Mouse (Mus musculus) thymus, postnatal 10 days (tissue): ENCODE data around the gene Aqp6.

ENCODE experiments used
- DNase-seq, 2 experiments: peaks; one replicate each; pipeline ENCODE4 v3.0.0; 2021; ENCODE audit warnings: low spot score in 2 of 2

Gene Aqp6

GRCm38 (mm10) chr15:99644776-99645175, 43.6 kb downstream of the Aqp6 start:
- DNase-seq = no peak

- DNase-seq = no peak
Observed at GRCm38 (mm10) chr15:99648326-99648725, 47.1 kb downstream of the Aqp6 start.

DNA sequence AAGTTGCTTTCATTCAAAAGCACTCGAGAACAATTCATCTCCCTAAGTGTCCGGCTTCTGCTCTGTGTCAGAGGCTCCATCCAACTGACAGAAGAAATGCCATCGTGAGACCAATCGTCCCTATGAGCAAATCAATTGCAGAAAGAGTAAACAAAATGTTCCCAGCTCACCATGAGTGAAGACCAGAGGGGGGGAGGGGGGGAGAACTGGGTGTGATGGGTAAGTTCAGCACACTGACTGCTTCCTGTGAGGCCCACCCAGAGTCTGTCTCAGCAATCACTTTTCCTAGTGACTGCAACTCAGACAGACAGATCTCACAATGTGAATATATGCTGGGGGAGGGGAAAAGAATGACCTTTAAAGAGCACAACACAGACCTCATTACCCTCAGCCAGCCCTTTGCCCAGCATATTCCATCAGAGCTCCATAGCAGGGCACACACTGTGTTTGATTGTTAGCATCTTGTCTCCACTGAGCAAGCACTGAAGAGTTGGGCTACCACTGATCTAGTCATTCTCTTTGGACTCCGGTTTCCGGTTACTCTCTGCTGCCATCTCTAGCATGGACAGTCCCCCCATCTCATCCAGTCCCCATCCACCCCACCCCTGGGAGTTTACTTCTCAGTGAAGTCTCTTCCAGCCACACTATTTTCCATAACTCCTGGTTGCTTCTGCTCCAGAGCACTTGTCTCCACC, 48.0 kb downstream of the Aqp6 start:
- no peak for DNase-seq

DNA sequence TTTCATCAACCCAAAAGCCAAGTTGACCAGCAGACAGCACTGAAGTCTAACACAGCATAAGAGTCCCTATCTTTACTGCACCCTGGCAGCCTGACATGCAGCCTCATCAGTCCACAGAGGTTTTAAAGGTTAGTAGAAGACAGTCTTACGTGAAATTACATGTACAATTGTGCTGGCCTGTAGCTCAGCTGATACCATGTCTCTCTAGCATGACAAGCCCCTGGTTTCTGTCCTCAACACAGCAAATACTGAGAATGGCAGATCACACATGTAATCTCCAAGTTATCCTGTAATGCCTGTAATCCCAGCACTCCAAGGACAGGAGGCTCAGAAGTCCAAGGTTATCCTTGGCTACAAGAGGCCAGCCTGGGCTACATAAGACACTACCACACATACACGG, 49.1 kb downstream of the Aqp6 start:
- DNase-seq = no peak

GRCm38 (mm10) chr15:99651163-99651872, 50.1 kb downstream of the Aqp6 start, which contains the start of gene Racgap1:
Gene Racgap1 (minus strand): TSS chr15:99651656.
- DNase-seq = peak; percentile 95 to 97

DNA sequence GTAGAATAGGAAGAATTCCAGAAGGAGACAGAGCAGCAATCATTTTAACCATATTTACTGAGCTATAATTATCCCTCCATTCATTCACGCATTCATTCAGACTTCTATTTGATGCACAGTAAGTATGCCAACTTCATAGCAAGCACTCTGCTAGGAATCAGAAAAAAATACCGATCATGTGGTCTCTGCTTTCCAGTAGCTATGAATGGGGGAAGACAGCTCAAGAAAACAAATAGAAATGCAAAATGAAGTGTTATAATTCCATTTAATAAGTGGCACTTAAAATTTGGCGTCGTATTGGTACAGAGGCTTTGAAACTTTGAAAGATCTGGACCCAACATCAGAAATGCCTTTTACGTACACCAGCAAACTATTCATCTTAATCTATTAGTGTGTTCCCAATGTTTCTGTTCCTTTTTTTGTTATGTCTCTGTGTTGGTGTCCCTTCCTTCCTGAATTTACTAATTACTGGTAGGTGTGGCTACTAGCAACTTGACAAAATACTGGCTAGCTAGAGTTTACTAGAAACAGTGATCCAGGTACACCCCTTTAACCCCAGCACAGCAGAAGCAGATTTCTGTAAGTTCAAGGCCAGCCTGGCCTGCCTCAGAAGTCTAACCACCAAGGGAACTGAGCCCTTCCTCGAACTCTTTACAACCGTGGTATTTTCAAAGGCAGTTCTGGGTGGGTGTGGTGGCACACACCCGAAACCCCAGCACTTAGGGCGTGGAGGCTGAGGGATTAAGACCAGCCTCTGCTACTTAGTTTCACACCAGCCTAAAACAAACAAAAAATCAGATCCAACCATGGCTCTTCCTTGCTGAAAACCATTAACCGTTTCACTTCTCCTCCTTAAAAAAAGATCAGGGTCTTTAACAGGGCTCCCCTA, 51.0 kb downstream of the Aqp6 start:
- DNase-seq = no peak

- no peak for DNase-seq
Observed at GRCm38 (mm10) chr15:99653291-99653690, 52.1 kb downstream of the Aqp6 start.

GRCm38 (mm10) chr15:99653876-99654275, 52.7 kb downstream of the Aqp6 start:
- DNase-seq = no peak
